Mouse (Mus musculus) neural tube, embryonic 15.5 days (tissue): ENCODE measurements at regions not wholly inside any gene's neighbourhood (a gene's known extent, or its start where the extent isn't known, plus 50 kb on each side); places are given as distances from the start of the nearest gene placed in this dataset.

Experiments used
- ATAC-seq: fragments of 200-750 bp; cut with Nextera tagmentation; 2 replicates; pipeline ENCODE4 v1.8.0; 2017; ENCODE audit warnings: mild to moderate bottlenecking, moderate TSS enrichment, moderate library complexity; ENCODE audit not compliant: low FRiP score
- H3K27ac ChIP-seq: fragments of 300-500 bp; sonication (generic); replicated peaks from 2 replicates; pipeline ENCODE4 v1.5.1; 2015; ENCODE audit warnings: mild to moderate bottlenecking, inconsistent platforms
- H3K27me3 ChIP-seq: fragments of 300-500 bp; sonication (generic); replicated peaks from 2 replicates; pipeline ENCODE4 v1.6.1; 2015; ENCODE audit warnings: inconsistent platforms
- H3K36me3 ChIP-seq: fragments of 300-500 bp; sonication (generic); 2 replicates; pipeline ENCODE4 v1.6.1; 2015; ENCODE audit warnings: inconsistent platforms
- H3K4me1 ChIP-seq: fragments of 300-500 bp; sonication (generic); 2 replicates; pipeline ENCODE4 v1.6.1; 2015; ENCODE audit warnings: inconsistent platforms
- H3K4me2 ChIP-seq: fragments of 300-500 bp; sonication (generic); 2 replicates; pipeline ENCODE4 v1.6.1; 2015; ENCODE audit warnings: inconsistent platforms, mild to moderate bottlenecking, moderate library complexity
- H3K4me3 ChIP-seq: fragments of 300-500 bp; sonication (generic); replicated peaks from 2 replicates; pipeline ENCODE4 v1.5.1; 2015; ENCODE audit warnings: mild to moderate bottlenecking, inconsistent platforms
- H3K9ac ChIP-seq: fragments of 300-500 bp; sonication (generic); replicated peaks from 2 replicates; pipeline ENCODE4 v1.6.1; 2015; ENCODE audit warnings: mild to moderate bottlenecking, inconsistent platforms
- H3K9me3 ChIP-seq: fragments of 300-500 bp; sonication (generic); replicated peaks from 2 replicates; pipeline ENCODE4 v1.6.1; 2016; ENCODE audit warnings: inconsistent platforms
- WGBS: fragments of 180-500 bp; shearing (Covaris S2); methylation state at CpG from one replicate; pipeline ENCODE4 v1.1.7; 2015; ENCODE audit warnings: mixed read lengths; 5-methylcytosine and 5-hydroxymethylcytosine counted together

GRCm38 (mm10) chr2:45172382-45172781 is 55.2 kb upstream of the Zeb2 start:
- H3K9me3 ChIP-seq: no peaks in the 10 kb centered on the region; the same call in 1 of the 2 replicates
- H3K36me3 ChIP-seq: no peaks in the 10 kb centered on the region
- no peak overlapping the region for H3K9ac ChIP-seq
- no peak overlapping the region for H3K4me3 ChIP-seq
- H3K27me3 ChIP-seq: no peaks in the 10 kb centered on the region
- H3K4me2 ChIP-seq: no peak overlapping the region
- no peak for ATAC-seq
- peaks cover 4% of the 10 kb centered on the region; the same call in 1 of the 2 replicates for H3K4me1 ChIP-seq
- WGBS: 86% methylated on average over 8 of the region's 8 CpGs
- no peak overlapping the region for H3K27ac ChIP-seq

DNA sequence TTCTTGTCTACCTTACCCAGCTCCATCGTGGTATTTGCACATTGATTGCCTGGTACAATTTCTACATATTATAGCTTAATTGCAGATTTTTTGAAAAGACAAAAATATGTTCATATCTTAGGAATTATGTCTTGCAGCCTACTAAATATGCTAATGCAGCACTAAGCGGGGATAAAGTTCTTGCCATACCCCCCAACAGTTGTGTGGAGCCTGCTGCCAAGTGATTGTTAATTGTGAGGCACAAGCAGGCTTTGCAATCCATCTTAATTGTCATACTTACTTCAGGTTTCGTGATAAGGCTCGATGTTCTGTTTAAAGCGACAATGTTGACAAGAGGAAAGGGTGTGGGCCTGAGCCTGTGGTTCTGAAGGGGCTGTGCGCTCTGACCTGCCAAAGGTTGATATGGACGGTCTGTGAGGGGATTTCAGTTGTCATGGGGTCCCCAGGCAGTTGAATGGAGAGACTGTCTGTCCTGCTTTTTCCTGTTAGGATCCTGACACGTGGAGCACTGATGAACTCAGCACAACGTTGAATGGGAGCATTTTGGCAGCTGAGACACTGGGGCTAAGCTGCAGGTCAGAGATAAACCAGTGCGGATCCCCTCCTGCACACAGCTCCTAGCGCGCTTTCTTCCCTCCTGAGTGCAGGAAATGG is 54.5 kb upstream of the Zeb2 start:
- ATAC-seq: no peak
- 74% methylated on average over 12 of the region's 12 CpGs for WGBS
- Histone ChIP-seq H3K4me3 (no peak overlapping the region), H3K4me2 (no peak overlapping the region), H3K9ac (no peak overlapping the region), H3K4me1 (peaks cover 4% of the 10 kb centered on the region; the same call in 1 of the 2 replicates), H3K9me3 (no peaks in the 10 kb centered on the region; the same call in 1 of the 2 replicates), H3K27ac (no peak overlapping the region), H3K27me3 (no peaks in the 10 kb centered on the region), H3K36me3 (no peaks in the 10 kb centered on the region)

- H3K27ac ChIP-seq: no peak overlapping the region
- H3K4me1 ChIP-seq: peaks cover 4% of the 10 kb centered on the region; the same call in 1 of the 2 replicates
- H3K36me3 ChIP-seq: no peaks in the 10 kb centered on the region
- ATAC-seq: no peak
- 67% methylated on average over 3 of the region's 3 CpGs for WGBS
- no peak overlapping the region for H3K9ac ChIP-seq
- H3K9me3 ChIP-seq: no peaks in the 10 kb centered on the region; the same call in 1 of the 2 replicates
- no peaks in the 10 kb centered on the region for H3K27me3 ChIP-seq
- H3K4me3 ChIP-seq: no peak overlapping the region
- no peak overlapping the region for H3K4me2 ChIP-seq
Observed at GRCm38 (mm10) chr2:45170272-45170671, 53.1 kb upstream of the Zeb2 start.

DNA sequence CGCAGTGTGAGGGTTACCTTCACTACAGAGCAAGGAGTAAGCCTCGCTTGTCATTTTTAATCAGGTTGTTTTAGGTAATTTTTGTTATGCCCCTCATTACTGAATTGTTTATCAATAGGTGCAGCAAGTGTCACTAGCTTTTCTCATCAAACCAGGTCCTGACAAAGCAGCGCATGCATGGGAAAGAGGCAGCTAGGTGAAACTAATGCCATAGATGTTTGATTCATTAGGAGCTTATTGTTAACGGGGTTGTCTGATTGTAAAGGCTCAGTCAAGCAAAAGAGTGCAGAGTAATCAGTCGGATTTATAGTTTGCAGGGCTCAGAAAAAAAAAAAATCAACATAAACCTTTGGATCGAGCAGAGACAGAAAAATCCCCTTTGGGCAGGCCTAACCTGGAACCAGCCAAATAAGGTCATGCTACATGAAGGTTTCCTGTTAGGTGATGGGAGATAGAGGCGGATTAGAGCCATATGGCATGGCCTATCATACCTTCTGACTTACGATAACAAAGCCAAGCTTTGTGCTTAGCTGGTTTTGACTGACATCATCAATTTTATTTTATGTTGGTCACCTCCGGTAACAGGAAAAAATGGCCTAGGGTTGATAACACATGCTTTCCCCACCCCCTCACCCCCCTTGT is 52.4 kb upstream of the Zeb2 start:
- Histone ChIP-seq H3K9ac (no peak overlapping the region), H3K27me3 (no peaks in the 10 kb centered on the region), H3K27ac (no peak overlapping the region), H3K9me3 (no peaks in the 10 kb centered on the region), H3K4me2 (no peak overlapping the region), H3K4me3 (no peak overlapping the region), H3K36me3 (no peaks in the 10 kb centered on the region), H3K4me1 (peaks cover 4% of the 10 kb centered on the region; the same call in 1 of the 2 replicates)
- 32% methylated on average over 9 of the region's 9 CpGs for WGBS
- ATAC-seq: no peak

DNA sequence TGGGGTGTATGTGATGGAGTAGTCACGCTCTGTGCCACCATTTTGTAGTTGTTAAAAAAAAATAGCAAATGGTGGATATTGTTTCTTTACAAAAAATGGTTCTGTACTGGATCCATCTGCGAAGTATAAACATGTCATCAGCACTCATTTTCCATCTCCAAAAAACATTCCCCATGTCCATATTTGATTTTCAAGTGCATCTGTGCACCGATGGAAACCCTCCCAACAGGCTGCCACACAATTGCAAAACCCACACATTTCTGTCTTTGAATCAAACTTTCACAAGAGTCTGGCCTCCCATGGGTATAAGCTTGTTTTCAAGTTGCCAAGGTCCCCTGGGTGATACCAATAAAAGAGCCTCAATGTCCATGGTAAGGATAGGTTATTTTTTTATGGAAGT is 51.4 kb upstream of the Zeb2 start:
- no peak overlapping the region for H3K4me2 ChIP-seq
- ATAC-seq: no peak
- H3K27me3 ChIP-seq: no peaks in the 10 kb centered on the region
- no peaks in the 10 kb centered on the region for H3K36me3 ChIP-seq
- no peak overlapping the region for H3K9ac ChIP-seq
- peaks cover 4% of the 10 kb centered on the region; the same call in 1 of the 2 replicates for H3K4me1 ChIP-seq
- H3K4me3 ChIP-seq: no peak overlapping the region
- 89% methylated on average over 3 of the region's 3 CpGs for WGBS
- H3K27ac ChIP-seq: no peak overlapping the region
- H3K9me3 ChIP-seq: no peaks in the 10 kb centered on the region
